Mouse (Mus musculus) hindbrain, embryonic 15.5 days (tissue): Measurements from ENCODE around the gene C1rl. TPM values are rescaled to one million over a fixed set of nuclear protein-coding genes. Genes with fewer than 3 reads are reported as not detected.
"Not testable (repeated sequence)": the region's sequence is repeated elsewhere in the genome, so short reads cannot be mapped to it uniquely, and the experiment has no call there.

Experiments used
- ATAC-seq: fragments of 200-750 bp; cut with Nextera tagmentation; 2 replicates; pipeline ENCODE4 v1.8.0; 2017; ENCODE audit warnings: low read depth, moderate number of reproducible peaks, moderate TSS enrichment; ENCODE audit not compliant: low FRiP score
- H3K27ac ChIP-seq: fragments of 300-500 bp; sonication (generic); replicated peaks from 2 replicates; pipeline ENCODE4 v1.5.1; 2015; ENCODE audit warnings: mild to moderate bottlenecking, inconsistent platforms
- H3K27me3 ChIP-seq: fragments of 300-500 bp; sonication (generic); 2 replicates; pipeline ENCODE4 v1.6.1; 2015; ENCODE audit warnings: control low read depth, inconsistent platforms
- H3K36me3 ChIP-seq: fragments of 300-500 bp; sonication (generic); 2 replicates; pipeline ENCODE4 v1.6.1; 2015; ENCODE audit warnings: control low read depth, inconsistent platforms
- H3K4me1 ChIP-seq: fragments of 300-500 bp; sonication (generic); replicated peaks from 2 replicates; pipeline ENCODE4 v1.6.1; 2015; ENCODE audit warnings: control low read depth, inconsistent platforms
- H3K4me2 ChIP-seq: fragments of 300-500 bp; sonication (generic); 2 replicates; pipeline ENCODE4 v1.6.1; 2015; ENCODE audit warnings: moderate library complexity, mild to moderate bottlenecking, inconsistent platforms
- H3K4me3 ChIP-seq: fragments of 300-500 bp; sonication (generic); 2 replicates; pipeline ENCODE4 v1.5.1; 2015; ENCODE audit warnings: mild to moderate bottlenecking, inconsistent platforms
- H3K9ac ChIP-seq: fragments of 300-500 bp; sonication (generic); 2 replicates; pipeline ENCODE4 v1.6.1; 2015; ENCODE audit warnings: inconsistent platforms
- H3K9me3 ChIP-seq: fragments of 300-500 bp; sonication (generic); 2 replicates; pipeline ENCODE4 v1.6.1; 2016; ENCODE audit warnings: control low read depth, inconsistent platforms
- WGBS: fragments of 180-500 bp; shearing (Covaris S2); methylation state at CpG from one replicate; pipeline ENCODE4 v1.1.7; 2015; 5-methylcytosine and 5-hydroxymethylcytosine counted together
- polyA plus RNA-seq: library from polyadenylated mRNA; unstranded; fragments of >200 nt; fragmentation: Nextera tagmentation; extraction: Ambion mirVana; gene quantifications from 2 replicates; pipeline ENCODE4 v1.2.1, GENCODE M21; 2015

The C1rl gene
- polyA plus RNA-seq, 1 experiment from 2014 or later, result 0.22 TPM

DNA sequence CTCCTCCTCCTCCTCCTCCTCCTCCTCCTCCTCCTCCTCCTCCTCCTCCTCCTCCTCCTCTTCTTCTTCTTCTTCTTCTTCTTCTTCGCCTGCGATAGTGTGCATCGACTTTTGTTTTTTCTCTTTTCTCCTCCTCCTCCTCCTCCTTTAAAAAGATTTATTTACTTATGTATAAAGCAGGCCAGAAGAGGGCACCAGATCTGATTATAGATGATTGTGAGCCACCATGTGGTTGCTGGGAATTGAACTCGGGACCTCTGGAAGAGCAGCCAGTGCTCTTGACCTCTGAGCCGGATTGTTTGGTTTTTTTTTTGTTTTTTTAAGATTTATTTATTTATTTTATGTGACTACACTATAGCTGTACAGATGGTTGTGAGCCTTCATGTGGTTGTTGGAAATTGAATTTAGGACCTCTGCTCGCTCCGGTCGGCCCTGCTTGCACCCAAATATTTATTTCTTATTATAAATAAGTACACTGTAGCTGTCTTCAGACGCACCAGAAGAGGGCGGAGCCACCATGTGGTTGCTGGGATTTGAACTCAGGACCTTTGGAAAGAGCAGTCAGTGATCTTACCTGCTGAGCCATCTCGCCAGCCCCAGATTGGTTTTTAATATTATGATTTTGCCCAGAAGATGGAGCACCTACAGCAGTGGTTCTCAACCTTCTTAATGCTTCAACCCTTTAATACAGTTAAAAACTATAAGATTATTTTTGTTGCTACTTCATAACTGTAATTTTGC, 17.4 kb upstream of the C1rl start:
- not testable (repeated sequence) for H3K36me3 ChIP-seq, H3K4me3 ChIP-seq, H3K4me1 ChIP-seq, H3K4me2 ChIP-seq, H3K27me3 ChIP-seq, H3K27ac ChIP-seq, H3K9me3 ChIP-seq, H3K9ac ChIP-seq, ATAC-seq
- 95% methylated on average over 8 of the region's 11 CpGs for WGBS

- no peaks in the 10 kb centered on the region for H3K27me3 ChIP-seq
- H3K4me3 ChIP-seq, result no peak overlapping the region
- H3K9ac ChIP-seq, result no peak overlapping the region
- no peak overlapping the region for H3K4me2 ChIP-seq
- no peaks in the 10 kb centered on the region for H3K4me1 ChIP-seq
- ATAC-seq, result no peak
- H3K27ac ChIP-seq, result no peak overlapping the region
- H3K9me3 ChIP-seq, result no peaks in the 10 kb centered on the region
- no peaks in the 10 kb centered on the region for H3K36me3 ChIP-seq
- 57% methylated on average over 7 of the region's 7 CpGs for WGBS
Observed at GRCm38 (mm10) chr6:124476216-124476615, 16.7 kb upstream of the C1rl start.

DNA sequence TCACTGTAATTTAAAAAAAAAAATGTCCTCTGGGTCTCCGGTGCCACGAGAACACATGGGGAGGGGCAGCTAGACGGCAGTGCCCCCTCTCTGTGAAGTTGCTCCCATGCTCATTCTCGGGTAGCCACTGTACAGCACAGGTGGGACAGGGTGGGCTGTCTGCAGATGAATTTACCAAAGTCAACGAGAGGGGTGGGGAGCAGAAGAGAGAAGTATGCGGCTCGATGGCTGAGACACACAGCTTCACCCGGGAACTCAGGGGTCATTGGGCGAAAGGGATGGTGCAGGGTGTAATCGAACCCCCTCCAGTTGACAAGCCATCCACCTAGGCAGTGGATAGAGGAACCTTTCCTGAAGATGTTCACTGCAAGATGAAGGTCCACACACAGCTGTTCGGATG, 16.1 kb upstream of the C1rl start:
- Histone ChIP-seq H3K9ac (no peak overlapping the region), H3K4me1 (no peaks in the 10 kb centered on the region), H3K4me2 (no peak overlapping the region), H3K27ac (no peak overlapping the region), H3K9me3 (no peaks in the 10 kb centered on the region), H3K36me3 (no peaks in the 10 kb centered on the region), H3K27me3 (no peaks in the 10 kb centered on the region), H3K4me3 (no peak overlapping the region)
- 87% methylated on average over 11 of the region's 11 CpGs for WGBS
- no peak for ATAC-seq

GRCm38 (mm10) chr6:124477221-124477655, 15.7 kb upstream of the C1rl start:
- H3K9ac ChIP-seq, result no peak overlapping the region
- H3K4me2 ChIP-seq, result no peak overlapping the region
- ATAC-seq, result no peak
- no peaks in the 10 kb centered on the region for H3K27me3 ChIP-seq
- H3K36me3 ChIP-seq, result no peaks in the 10 kb centered on the region
- 62% methylated on average over 5 of the region's 5 CpGs for WGBS
- H3K9me3 ChIP-seq, result no peaks in the 10 kb centered on the region
- H3K4me3 ChIP-seq, result no peak overlapping the region
- H3K27ac ChIP-seq, result no peak overlapping the region
- H3K4me1 ChIP-seq, result no peaks in the 10 kb centered on the region

DNA sequence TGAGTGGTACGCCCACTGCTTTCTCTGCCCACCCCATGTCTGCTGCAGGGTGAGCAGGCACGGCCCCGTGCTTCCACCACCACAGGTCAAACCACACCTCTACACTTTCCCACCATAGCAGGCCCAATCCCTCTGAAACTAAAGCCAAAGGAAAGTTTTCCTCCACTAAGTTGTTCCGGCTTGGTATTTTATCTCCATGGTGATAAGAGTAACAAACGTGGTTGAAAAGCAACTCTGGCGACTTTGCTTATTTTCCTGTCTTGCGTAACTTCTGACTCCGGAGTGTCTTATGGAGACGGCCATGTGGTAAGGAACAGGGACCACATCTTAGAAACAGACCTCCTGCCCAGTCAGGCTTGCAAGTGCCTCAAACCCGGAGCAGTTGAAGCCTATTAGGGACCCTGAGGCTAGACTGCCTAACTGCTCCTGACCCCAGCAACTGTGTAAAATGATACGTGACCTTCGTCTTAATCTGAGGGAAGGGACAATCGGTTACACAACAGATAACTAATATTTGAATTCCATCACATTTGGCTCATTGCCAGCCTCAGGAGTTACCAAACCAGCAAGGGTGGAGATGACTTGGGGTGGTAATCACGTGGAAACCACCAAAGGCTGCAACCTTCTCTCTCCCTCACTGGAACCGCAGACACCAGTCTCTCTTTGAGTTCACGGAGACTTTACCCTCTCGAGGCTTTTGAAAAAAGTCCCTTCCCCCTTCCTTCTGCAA, 14.8 kb upstream of the C1rl start:
- H3K4me3 ChIP-seq, result no peak overlapping the region
- no peak overlapping the region for H3K9ac ChIP-seq
- no peaks in the 10 kb centered on the region for H3K27me3 ChIP-seq
- H3K27ac ChIP-seq, result no peak overlapping the region
- H3K36me3 ChIP-seq, result no peaks in the 10 kb centered on the region
- H3K4me2 ChIP-seq, result no peak overlapping the region
- H3K9me3 ChIP-seq, result no peaks in the 10 kb centered on the region
- H3K4me1 ChIP-seq, result no peaks in the 10 kb centered on the region
- 78% methylated on average over 17 of the region's 17 CpGs for WGBS
- ATAC-seq, result no peak

- no peak for ATAC-seq
- no peaks in the 10 kb centered on the region for H3K36me3 ChIP-seq
- 93% methylated on average over 3 of the region's 3 CpGs for WGBS
- no peaks in the 10 kb centered on the region for H3K4me1 ChIP-seq
- no peaks in the 10 kb centered on the region for H3K27me3 ChIP-seq
- H3K4me3 ChIP-seq, result no peak overlapping the region
- H3K4me2 ChIP-seq, result no peak overlapping the region
- H3K9ac ChIP-seq, result no peak overlapping the region
- no peaks in the 10 kb centered on the region for H3K9me3 ChIP-seq
- no peak overlapping the region for H3K27ac ChIP-seq
Observed at GRCm38 (mm10) chr6:124478874-124479572, 13.9 kb upstream of the C1rl start.

DNA sequence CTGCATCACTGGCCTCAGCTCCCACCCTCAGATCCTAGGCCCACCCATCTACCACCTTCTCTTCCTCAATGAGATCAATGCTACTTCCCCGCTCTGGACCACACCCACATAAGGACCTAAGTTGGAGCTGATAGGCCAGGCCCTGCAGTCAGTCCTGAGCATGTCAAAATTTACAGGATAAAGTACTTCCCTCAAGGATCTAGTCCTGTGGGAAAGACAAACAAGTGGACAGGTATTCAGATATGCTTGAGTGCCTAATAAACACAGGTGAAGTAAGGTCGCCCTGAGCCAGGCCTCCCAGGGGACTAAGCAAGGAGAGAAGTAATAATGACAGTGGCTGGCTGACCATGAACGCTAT, 13.4 kb upstream of the C1rl start:
- no peak for ATAC-seq
- H3K9me3 ChIP-seq, result no peaks in the 10 kb centered on the region
- H3K9ac ChIP-seq, result no peak overlapping the region
- WGBS, result 89% methylated on average over 3 of the region's 3 CpGs
- no peak overlapping the region for H3K4me2 ChIP-seq
- no peak overlapping the region for H3K4me3 ChIP-seq
- no peaks in the 10 kb centered on the region for H3K4me1 ChIP-seq
- no peak overlapping the region for H3K27ac ChIP-seq
- H3K36me3 ChIP-seq, result no peaks in the 10 kb centered on the region
- no peaks in the 10 kb centered on the region for H3K27me3 ChIP-seq

- Histone ChIP-seq H3K27ac (no peak overlapping the region), H3K9me3 (no peaks in the 10 kb centered on the region), H3K4me3 (no peak overlapping the region), H3K4me2 (no peak overlapping the region), H3K36me3 (no peaks in the 10 kb centered on the region), H3K9ac (no peak overlapping the region), H3K27me3 (no peaks in the 10 kb centered on the region), H3K4me1 (no peaks in the 10 kb centered on the region)
- 61% methylated on average over 4 of the region's 4 CpGs for WGBS
- no peak; the same call in 1 of the 2 replicates for ATAC-seq
Observed at GRCm38 (mm10) chr6:124480295-124480694, 12.6 kb upstream of the C1rl start.

- no peaks in the 10 kb centered on the region for H3K9me3 ChIP-seq
- no peak overlapping the region for H3K27ac ChIP-seq
- H3K9ac ChIP-seq, result no peak overlapping the region
- H3K4me3 ChIP-seq, result no peak overlapping the region
- no peaks in the 10 kb centered on the region for H3K4me1 ChIP-seq
- no peaks in the 10 kb centered on the region for H3K27me3 ChIP-seq
- no peak for ATAC-seq
- no peak overlapping the region for H3K4me2 ChIP-seq
- WGBS, result 32% methylated on average over 6 of the region's 6 CpGs
- H3K36me3 ChIP-seq, result no peaks in the 10 kb centered on the region
Observed at GRCm38 (mm10) chr6:124481571-124481970, 11.3 kb upstream of the C1rl start.

- H3K9me3 ChIP-seq, H3K9ac ChIP-seq, H3K27ac ChIP-seq, H3K4me2 ChIP-seq, H3K27me3 ChIP-seq, H3K4me3 ChIP-seq, H3K36me3 ChIP-seq, ATAC-seq, H3K4me1 ChIP-seq: not testable (repeated sequence)
- 87% methylated on average over 3 of the region's 3 CpGs for WGBS
Observed at GRCm38 (mm10) chr6:124483831-124484230, 9.1 kb upstream of the C1rl start.

GRCm38 (mm10) chr6:124484851-124485250, 8.1 kb upstream of the C1rl start:
- H3K27ac ChIP-seq, result peak overlapping the region; percentile 66
- ATAC-seq, result no peak; the same call in 1 of the 2 replicates
- H3K27me3 ChIP-seq, result no peaks in the 10 kb centered on the region
- H3K4me1 ChIP-seq, result no peaks in the 10 kb centered on the region
- WGBS, result 85% methylated on average over 7 of the region's 7 CpGs
- H3K4me2 ChIP-seq, result peak overlapping the region; percentile 57
- H3K36me3 ChIP-seq, result no peaks in the 10 kb centered on the region
- no peaks in the 10 kb centered on the region for H3K9me3 ChIP-seq
- H3K9ac ChIP-seq, result no peak overlapping the region
- H3K4me3 ChIP-seq, result no peak overlapping the region
